Mouse (Mus musculus) retina, postnatal 1 day (tissue): ENCODE measurements around the gene Krt80.
A peak's percentile ranks its signal among the peaks of the same experiment; 100 is the strongest.
"Not testable (repeated sequence)": the region's sequence is repeated elsewhere in the genome, so short reads cannot be mapped to it uniquely, and the experiment has no call there.

ENCODE experiments used
- DNase-seq: peaks from one replicate; pipeline ENCODE4 v3.0.0-alpha.2; 2012

Gene Krt80

DNA sequence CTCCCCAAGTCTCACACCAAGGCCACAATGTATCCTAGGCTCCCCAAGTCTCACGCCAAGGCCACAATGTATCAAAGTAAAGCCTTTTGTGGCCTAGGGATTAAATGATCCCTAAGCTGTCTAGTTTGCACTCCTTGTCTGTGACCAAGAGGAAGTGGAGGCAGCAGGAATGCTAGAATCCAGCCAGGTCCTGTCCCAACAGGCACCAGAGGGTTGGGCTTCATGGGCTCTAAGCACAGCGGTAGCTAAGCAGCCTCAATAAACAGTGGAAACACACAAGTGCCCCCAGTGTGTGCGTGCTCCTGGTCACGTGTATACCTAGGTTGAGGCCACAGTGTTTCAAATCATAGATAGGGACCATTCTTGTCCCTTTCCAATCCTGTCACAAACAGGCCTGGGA, 31.6 kb downstream of the Krt80 start:
- no peak for DNase-seq

DNA sequence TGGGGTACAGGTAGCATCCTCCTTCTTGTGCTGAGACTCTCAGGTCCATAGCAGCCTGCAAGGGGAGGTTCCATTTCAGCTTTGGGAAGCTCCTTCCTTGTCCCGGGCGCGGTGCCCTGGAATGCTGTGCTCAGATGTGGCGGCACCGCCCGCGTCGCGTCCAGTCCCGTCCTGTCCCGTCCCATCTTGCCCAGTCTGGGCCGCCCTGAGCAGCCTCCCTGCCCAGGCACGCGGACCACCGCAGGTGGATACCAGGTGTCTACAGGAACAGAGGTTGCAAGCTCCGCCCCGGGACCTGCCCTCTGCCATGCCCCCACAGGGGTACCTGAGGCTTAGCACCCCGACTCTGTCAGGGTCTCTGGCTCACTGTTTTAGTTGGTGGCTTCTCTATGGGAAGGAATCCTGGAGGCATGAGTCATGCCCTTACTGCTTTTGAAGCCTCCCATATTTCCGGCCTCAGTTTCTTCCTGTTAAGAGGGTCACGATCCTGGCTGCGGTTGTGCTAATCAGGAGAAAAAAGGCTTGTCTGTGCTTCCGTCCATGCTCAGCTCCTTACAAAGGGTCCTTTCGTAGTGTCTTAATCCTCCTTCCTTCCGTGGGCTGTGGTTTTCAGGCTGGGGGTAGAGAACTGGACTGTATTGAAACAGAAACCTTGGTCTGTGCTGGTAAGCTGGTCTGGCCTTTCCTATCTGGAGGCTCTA, 33.3 kb downstream of the Krt80 start:
- no peak for DNase-seq

DNA sequence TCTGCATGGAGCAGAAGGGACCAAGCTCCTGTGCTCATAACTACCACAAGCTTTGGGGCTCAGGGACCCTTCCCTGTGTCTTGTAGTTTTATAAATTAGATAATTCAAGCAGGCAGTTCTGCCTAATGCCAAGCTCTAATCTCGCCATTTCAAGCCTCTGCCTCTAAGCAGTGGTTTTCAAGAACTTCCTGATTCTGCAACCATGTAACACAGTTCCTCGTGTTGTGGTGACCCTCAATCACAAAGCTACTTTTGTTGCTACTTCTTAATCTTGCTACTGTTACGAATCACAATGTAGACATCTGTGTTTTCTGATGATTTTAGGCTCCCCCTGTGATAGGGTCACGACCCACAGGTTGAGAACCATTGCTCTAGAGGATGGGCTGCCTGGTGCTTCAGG, 36.3 kb downstream of the Krt80 start:
- no peak for DNase-seq

DNA sequence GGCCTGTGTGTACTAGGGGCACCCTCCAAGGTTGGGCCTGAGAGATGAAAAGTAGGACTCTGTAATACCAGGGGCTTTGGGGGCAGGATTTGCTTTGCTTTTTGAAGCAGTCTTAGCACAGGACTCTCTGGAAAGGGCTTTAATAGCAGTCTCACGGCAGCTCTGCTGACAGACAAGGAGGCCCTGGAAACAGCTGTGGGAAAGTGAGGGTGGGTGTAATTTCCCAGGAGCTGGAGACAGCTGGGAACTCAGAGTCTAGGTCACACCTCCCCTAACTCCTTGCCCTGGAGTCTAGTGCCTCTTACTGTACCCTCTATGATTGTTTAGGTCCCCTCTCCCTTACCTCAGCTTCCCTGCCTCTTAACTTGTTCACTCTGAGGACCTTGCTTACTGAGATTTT, 36.8 kb downstream of the Krt80 start:
- no peak for DNase-seq

DNA sequence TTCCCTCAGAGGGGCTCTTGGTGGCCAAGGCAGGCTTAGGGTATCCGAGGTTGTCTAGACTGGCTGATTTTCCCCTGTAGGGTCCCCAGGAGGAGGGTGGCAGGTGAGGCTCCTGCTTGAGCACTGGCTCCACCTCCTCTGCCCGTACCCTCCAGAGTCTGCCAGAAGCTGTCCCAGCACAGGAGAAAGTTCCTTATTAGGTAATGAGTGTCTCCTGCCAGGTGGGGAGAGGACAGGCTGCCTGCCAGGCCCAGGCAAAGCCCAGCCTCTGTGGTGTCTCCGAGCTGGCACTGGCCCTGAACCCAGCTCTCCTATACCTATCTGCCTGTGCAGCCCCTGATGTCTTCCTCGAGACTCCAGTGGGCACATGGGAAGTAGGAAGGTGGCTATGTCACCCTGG, 37.6 kb downstream of the Krt80 start:
- DNase-seq = no peak

DNA sequence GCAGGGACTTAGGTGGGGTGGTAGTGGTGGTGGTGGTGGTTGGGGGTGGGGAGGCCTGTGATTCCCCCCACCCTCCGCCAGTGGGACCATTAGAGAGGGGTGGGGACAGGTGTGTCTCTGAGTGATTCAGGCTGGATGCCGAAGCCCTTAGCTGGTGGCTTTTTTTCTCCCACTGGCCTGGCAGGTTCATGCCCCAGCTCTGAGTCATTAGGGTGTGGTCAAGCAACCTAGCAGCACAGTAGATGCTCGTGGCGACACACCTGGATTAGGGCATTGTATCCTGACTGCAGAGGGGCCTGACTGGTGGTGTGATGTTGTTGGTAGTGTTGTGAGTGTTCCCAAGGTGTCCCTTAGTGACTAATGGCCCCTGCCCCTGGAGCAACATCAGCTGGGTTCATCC, 38.9 kb downstream of the Krt80 start:
- DNase-seq = no peak

DNA sequence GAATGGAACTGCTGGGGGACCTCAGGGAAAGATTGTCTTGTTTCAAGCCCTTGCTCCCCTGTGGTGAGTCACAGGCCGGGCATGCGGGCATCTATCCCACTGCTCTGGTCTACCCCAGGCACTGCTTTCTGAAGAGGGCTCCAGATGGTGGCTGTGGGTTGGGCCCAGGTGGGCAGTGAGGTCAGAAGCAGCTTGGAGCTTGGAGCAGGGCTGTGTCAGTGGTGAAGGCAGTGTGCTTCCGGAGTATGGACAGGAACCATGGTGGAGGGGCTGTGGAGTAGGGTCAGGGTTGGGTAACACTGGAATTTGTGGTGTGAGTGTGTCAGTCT, 40.4 kb downstream of the Krt80 start:
- DNase-seq = no peak

DNA sequence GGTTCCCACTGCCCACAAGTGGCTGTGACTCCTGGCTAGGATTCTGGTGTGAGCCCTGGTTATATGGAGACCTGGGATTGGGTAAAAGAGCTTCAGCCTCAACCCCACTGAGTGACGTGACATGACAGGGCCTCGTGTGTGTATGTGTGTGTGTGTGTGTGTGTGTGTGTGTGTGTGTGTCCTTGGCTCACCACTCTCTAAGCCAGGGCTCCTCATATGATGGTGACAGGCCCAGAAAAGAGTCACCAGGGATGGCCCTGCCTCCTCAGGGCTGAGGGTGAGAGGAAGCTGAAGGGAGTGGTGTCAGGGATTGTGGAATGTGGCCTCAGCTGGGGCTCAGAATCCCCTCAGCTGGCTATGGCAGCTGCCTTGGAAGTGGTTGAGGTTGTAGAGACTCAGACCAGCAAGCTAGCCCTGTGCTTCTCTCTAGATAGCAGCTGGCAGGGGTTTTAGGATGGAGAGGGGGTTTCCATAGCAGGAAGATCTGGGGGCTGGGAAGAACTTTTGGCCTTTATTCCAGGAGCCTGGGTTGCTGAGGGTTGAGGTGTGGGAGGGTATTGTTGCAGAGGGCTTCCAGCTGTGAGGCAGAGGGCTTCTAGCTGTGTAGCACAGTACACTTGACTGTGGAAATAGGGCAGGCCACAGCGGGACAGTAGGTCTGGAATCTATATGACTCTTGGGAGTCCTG, 40.9 kb downstream of the Krt80 start:
- no peak for DNase-seq

DNA sequence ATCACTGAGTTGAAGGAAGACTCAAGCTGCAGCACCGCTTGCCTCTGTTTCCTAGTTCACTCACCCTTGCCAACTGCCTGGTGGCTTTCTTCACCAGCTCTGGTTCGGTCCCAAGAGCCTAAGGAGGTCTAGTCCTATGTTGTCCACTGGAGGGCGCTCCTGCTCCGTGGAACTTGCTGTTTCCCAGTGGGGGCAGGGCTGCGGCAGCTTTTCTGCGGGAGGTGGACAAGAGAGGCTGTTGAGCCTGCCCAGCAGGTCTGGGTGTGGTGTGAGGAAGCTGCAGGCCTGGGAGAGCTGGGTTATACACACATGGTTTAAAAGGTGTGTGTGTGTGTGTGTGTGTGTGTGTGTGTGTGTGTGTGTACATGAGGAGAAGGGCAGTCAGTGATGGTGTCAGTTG, 42.7 kb downstream of the Krt80 start:
- DNase-seq = peak; percentile 78

DNA sequence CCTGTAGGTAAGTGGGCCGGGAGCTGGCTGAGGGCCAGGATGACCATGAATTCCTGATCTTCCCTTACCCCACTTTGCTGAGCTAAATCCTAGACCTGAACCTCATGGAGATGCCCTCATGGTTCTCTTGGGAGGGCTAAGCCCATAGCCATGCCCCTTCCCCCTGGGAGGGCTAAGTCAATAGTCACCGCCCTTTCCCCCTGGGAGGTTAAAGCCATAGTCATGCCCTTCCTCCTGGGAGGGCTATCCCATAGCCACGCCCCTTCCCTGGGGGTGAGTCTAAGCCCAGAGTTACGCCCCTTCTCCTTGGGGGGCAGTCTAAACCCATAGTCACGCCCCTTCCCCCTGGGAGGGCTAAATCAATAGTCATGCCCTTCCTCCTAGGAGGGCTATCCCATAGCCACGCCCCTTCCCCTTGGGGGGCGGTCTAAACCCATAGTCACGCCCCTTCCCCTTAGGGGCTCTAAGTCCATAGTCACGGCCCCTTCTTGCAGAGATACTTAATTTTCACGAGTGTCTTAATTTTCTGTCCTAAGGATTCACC, 43.9 kb downstream of the Krt80 start:
- DNase-seq = no peak

DNA sequence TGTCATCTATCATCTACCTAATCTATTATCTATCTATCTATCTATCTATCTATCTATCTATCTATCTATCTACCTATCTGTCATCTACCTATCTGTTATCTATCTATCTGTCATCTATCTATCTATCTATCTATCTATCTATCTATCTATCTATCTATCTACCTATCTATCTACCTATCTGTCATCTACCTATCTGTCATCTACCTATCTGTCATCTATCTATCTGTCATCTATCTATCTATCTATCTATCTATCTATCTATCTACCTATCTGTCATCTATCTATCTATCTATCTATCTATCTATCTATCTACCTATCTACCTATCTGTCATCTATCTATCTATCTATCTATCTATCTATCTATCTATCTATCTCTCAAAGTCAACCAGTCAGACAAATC, 45.6 kb downstream of the Krt80 start:
- not testable (repeated sequence) for DNase-seq

DNA sequence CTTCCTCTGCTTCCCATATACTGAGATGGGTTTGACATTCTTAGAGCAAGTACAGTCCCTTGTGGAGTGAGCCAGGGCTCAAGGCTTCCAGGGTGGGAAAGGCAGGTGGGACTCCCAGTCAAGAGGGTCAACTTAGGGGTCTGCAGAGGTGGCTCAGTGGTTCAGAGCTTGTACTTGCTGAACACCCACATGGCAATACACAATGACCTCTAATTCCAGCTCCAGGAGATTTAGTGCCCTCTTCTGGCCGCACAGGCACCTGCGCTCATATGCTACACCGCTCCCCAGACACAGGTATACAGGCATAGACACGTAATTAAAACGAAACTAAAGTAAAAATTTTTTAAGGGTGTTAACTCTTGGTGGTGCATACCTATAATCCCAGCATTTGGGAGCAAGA, 46.5 kb downstream of the Krt80 start:
- DNase-seq = no peak

DNA sequence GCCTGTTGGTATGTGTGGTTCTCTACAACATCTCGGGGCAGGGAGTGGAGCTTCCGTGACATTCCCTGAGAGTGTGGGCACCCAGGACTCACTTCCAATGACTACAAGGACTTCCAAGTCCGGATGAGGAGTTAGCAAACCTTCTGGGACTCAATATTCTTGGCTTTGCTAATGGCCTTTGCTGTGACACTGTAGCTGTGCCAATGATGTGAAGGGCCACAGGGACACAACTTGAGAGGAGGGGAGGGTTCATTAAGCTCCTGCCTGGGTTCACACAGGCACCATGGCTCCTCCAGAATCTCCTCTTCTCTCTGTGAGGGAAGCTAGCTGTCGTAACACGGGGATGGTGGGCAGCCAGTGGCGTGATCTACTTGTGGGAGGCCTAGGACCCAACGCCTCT, 47.3 kb downstream of the Krt80 start:
- no peak for DNase-seq

DNA sequence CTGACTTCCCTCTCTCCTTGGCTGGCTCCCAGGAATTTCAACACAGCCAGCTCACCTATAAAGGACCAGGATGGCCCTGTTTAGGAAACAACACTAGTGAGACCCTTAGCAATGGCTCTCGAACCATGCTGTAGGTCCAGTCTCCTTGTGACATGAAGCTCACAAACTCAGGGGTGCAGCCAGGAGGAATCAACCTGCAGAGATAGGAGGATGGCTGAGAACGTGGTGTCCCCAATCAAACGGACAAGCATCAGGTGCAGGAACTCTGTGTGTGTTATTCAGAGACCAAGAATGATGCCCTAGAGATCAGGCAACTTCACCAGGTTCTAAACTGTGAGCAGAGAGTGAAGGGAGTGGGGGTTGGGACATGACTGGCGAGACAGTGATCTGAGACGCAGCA, 47.9 kb downstream of the Krt80 start:
- no peak for DNase-seq

DNA sequence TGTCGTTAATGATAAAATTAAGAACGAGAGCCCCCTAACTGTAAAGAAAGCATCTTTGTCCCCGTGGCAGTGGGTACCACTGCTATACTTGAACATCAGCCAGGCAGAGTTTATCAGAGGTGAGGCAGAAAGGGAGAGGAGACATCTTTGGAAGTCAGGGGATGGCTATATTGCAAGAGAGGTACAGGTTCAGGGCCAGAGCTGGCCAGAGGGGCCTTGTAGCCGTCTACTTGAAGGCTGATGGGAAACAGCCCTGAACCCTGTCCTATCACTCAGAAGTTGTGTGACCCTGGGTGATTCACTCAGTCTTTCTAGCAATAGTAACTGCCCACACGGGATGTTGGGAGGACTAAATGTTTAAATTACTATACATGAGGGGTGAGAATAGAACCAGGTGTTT, 48.8 kb downstream of the Krt80 start:
- no peak for DNase-seq

DNA sequence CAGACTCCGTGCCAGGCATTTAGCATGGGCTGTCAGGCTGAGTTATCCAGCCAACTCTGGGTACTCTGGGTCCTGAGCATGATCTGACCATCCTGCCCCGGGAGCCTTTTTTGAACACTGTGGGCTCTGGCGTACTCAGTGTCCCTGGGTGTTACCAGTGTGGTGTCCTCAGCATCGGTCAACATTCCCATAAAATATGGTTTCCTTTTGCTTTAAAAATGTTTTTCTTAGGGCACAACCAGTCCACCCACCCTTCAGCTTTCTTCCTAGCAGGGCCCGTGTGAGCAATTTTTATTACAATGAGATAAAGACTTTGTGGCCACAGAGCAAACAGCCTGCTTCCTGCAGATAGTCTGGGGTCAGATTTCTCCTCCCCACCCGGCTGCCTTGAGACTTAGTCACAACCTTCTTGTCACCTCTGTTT, 49.3 kb downstream of the Krt80 start:
- DNase-seq = no peak

DNA sequence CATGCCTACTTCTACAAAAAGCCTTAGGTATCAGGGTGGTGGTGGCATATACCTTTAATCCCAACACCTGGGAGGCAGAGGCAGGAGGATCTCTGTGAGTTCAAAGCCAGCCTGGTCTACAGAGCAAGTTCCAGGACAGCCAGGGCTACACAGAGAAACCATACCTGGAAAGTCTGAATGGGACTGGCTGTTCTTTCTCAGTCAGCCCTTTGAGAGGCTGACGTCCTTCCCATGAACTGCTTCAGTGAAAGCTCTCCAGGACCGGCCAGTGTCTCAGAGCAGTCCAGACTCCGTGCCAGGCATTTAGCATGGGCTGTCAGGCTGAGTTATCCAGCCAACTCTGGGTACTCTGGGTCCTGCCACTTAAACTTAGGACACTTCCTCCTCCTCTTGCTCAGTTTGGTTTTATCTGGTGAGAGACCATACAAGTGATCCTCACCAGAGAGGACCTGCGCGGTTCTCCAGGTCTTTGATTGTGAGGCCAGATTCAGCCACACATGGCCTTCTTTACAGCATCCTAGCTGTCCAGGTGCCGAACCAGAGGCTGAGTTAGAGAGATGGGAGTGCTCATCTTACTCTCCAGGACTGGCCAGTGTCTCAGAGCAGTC, 49.8 kb downstream of the Krt80 start:
- no peak for DNase-seq

DNA sequence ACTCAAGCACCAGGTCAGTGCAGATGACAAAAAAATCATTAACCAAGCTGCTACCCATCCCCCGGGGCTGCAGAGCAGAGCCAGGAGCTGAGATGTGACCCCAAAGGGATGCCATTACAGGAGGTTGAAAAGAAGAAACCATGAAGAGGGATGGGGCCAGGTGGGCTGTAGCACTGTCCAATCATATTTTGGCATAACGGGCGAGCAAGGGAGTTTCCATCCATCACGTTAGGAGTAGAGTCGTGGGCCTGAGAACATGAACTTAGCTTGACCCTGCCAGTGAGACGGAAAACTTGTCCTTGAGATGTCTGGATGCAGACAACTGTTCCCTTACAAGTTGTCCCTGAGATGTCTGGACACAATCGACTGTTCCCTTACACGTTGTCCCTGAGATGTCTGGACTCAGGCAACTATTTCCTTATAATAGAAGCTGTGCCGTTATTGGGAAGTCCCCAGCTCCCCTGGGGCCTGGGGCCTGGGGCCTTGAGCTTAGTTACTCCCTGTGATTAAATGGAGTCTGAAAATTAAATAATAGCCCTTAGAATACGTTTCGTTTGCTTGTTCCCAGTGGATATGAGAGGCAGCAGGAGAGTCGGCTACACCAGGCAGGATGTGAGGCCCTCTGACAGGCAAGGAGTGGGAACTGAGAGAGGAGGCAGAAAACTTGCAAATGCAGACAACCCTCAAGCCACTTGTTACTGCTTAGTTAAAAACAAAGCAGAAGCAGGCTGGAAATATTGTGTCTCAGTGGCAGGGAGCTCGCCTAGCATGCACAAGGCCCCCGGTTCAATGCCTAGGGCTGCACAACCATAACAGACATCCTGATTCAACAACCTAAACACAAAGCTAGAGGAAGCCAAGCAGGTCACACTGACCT, 50.8 kb downstream of the Krt80 start:
- no peak for DNase-seq

DNA sequence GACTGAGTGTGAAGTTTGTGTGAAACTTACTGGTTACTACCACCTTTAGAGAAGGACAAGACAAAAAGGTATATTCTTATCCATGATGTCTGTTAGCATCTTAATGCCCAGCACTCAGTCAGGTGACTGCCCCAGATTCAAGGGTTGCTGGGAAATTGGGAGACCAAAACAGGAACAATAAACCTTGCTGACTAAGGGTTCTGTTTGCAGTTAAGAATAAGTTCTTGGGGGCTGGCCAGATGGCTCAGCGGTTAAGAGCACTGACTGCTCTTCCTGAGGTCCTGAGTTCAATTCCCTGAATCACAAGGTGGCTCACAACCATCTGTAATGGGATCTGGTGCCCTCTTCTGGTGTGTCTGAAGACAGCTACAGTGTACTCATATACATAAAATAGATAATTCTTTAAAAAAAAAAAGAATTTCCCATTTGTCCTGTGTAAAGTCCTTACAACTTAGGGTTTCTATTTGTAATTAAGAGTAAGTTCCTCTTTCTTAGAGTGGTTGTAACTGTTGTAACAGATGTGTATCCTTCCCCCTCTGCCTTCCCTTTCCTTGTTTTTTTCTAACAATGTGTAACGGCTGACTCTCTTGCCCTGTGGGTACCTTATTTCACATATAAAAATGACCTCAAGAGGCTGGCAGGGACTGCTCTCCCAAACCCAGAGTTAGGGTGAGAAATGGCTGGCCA, 52.0 kb downstream of the Krt80 start:
- DNase-seq = no peak

DNA sequence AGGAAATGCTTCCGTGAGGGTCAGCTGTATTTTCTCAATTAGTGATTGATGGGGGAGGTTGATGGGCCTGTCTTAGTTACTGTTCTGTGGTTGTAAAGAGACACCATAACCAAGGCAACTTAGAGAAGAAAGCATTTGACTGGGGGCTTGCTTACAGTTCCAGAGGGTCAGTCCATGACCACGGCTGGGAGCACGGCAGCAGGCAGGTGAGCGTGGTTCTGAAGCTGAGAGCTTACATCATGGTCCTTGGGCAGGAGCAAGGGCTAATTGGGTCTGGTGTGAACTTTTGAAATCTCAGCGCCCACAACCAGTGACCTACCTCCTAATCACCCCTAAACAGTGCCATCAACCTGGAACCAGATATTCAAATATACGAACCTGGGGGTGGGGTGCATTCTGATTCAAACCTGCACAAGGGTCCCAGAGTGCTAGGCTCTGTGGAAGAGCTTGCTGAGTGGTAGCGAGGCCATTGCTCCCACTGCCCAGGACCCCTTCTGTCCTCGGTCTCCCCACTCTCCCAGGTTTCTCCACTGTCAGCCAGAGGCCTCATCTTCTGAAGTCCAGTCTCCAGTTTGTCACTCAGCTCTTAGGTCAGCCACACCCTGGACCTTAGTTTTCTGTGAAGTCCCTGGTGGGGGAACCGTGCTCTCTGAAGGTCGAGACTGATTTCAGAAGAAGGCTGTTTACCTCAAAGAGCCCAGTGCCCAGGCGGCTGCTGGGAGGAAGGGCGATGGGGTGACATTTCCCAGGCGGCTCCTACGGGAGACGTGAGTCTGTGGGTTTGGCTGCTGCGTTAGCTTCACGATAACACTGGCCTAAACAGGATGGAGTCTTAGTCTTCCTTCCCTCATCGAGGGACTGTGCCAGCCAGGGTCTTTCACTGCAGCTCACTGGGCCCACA, 52.8 kb downstream of the Krt80 start:
- no peak for DNase-seq

DNA sequence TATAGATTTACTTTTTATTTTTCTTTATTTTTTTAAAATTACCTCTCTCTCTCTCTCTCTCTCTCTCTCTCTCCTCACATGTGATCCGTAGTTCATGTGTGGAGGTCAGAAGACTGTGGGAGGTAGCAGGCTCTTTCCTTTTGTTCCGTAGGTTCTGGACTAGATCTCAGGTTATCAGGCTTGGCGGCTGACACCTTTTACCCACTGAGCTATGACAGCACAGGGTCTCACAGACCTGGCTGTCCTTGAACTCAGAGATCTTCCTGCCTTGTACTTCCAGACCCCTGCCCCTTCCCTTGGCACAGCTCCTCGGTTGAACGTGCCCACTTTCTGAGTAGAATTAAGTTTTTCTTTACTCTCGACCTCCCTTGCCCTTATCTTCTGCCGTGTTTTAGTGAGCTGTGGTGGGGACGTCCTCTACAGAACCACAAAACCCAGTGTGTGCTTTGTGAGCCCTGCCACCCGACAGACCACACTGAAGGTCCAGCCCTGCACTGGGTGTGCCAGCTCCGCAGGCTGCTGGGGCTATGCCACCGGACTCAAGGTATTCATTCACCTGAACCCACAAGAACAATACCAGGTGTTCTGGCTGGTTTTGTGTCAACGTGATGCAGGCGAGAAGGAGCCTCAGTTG, 53.6 kb downstream of the Krt80 start:
- DNase-seq = no peak
